Mouse (Mus musculus) mature B cell (primary cell): Measurements from ENCODE around the gene Cfap46.
"Not testable (repeated sequence)": the region's sequence is repeated elsewhere in the genome, so short reads cannot be mapped to it uniquely, and the experiment has no call there.

ENCODE experiments used
- in situ Hi-C: fragments of 300-500 bp; cut with MboI; formaldehyde crosslinking; loops from 2 replicates; pipeline ENCODE4 v1.14.3; 2019

Cfap46 gene

GRCm38 (mm10) chr7:139663318-139663717 is 20.3 kb downstream of the Cfap46 start:
- in situ Hi-C loops: no loop called here

GRCm38 (mm10) chr7:139659901-139660300 is 23.7 kb downstream of the Cfap46 start:
- in situ Hi-C loops: not testable (repeated sequence)

DNA sequence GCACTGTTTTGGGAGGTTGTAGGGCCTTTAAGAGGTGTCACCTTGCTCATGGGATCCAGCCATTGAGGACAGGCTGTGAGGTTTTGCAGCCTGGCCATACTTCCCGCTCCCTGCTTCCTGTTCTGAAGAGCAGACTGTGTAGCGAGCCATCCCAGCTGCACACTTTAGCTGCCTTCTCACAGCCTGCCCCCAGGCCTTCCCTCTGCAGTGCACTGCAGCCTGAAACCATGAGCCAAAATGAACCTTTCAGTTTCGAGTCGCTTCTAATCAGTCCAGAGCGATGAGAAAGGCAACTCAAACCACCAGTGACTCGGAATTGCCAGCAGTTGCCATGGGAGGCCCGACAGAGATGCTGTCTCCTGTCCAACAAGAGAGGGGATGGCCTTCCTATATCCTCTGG is 33.9 kb downstream of the Cfap46 start:
- in situ Hi-C loops: no loop called here

DNA sequence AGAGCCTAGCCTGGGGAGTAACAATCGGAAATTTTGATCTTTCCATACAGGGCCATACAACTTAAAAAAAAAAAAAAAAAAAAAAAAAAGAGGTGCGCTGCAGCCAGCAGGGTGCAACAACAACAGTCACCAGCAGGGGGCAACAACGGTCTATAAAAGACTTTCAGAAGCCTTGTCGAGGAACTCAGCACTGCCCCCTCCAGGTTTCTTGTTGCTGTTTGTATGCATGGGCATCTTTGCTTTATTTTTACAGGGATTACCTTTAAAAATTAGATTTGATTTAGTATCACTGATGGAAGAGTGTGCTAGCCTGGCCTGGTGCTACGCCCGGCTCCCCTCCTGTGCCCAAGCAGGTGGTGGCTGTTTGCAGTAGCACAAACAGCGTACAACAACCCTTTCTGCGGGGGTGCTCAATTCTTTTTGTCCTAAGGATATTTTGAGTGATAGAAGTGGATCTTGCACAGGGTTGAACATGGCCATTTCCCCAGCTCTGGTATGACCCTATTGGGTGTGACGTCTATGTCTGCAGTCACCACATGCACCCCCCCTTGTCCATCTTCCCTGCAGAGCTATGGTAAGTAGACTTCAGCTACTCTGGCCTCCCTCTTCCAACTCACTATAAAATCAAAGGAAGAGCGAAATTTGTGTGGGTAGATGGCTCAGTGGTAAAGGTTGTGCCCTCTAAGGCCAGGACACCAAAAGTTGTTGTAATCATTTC is 35.4 kb downstream of the Cfap46 start:
- in situ Hi-C loops: no loop called here

- in situ Hi-C loops: no loop called here
Measured at GRCm38 (mm10) chr7:139633393-139633792, 50.2 kb downstream of the Cfap46 start.

GRCm38 (mm10) chr7:139625156-139625555 is 58.5 kb downstream of the Cfap46 start:
- in situ Hi-C loops: no loop called here

DNA sequence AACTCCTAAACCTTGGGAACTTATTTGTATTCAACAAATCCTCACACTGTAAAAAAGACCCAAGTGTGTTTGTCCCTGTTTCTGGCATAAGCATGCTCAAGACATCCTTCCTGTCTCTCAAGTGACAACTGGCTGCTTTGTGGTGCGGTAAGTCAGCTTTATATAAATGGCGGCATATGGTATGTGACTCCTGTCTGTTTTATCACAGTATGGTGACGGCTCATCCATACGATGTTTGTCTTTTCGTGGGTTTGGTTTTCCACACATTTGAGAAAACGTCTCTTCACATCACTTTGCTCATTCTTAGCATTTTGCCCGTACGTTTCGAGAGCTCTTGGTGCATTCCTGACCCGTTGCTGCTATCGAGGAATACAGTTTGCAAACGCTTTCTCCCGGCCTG is 61.0 kb downstream of the Cfap46 start:
- in situ Hi-C loops: no loop called here

- in situ Hi-C loops: no loop called here
Measured at GRCm38 (mm10) chr7:139615767-139616766, 67.5 kb downstream of the Cfap46 start.

GRCm38 (mm10) chr7:139610328-139610727 is 73.3 kb downstream of the Cfap46 start:
- in situ Hi-C loops: no loop called here

DNA sequence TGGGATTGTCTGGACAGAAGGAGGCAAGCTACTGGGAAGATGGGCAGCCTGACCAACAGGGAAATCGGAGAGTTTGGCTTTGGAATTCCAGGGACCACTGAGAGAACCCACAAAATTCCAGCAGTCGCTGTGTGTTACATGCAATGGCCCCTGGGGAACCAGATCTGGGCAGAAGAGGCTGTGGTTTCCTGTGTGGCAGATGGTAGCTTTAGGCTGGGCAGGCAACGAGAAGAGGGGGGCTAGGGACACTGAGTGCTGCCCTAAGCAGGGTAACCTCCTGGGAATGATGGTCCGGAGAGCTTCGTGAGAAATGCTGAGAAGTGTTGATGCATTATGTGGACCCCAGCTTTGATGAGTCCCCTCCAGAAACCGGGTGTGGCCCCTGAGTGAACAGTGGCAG is 87.8 kb downstream of the Cfap46 start:
- in situ Hi-C loops: no loop called here

GRCm38 (mm10) chr7:139595311-139595710 is 88.3 kb downstream of the Cfap46 start:
- in situ Hi-C loops: no loop called here

- in situ Hi-C loops: no loop called here
Measured at GRCm38 (mm10) chr7:139591311-139591710, 92.3 kb downstream of the Cfap46 start.

- in situ Hi-C loops: no loop called here
Measured at GRCm38 (mm10) chr7:139590302-139590701, 93.3 kb downstream of the Cfap46 start.

DNA sequence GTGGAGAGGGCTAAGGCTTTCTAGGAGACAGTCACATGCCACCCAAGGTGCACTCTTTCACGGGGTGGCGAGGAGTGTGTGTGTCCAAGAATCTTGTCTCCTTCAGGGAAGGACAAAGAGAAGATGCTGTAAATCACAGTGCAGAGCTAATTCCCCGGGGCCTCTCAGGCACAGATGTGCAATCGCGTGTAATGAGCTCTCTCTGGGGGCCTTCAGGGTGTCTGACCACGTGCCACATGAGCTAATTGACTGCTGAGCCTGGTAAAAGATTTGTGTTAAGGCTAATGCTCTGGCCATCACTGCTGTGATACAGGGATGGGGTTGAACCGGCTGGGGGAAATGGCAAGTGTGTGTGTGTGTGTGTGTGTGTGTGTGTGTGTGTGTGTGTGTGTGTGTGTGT is 95.7 kb downstream of the Cfap46 start:
- in situ Hi-C loops: no loop called here

DNA sequence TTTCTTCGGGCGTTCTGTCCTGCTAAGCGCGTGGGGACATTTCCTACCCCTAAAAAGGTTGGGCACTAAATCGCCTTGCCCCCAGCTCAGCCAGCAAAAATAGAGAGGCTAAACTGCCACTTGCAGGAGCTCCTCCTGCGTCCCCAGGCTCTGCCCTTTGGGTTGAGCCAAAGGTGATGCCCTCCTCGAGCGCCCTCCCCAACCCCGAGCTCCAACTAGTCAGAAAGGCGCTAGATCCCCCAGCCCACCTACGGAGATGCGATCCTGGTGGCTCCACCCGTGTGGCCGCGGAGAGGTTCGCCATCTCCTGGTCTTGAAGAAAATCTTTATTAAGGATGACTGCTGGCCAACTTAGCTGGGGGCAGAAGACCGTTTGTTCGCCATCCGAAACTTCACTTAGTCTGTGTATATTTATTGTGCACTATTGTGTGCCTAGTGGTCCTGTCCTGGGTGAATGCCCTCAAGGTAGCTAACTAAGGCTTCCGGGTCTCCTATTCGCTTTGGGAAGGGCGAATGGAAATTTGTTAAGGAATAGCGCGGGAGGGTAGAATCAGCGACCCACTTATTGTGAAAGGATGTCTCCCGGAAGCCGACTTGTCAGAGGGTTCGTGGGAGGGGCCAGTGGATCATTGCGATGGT is 98.3 kb downstream of the Cfap46 start:
- in situ Hi-C loops: no loop called here

- in situ Hi-C loops: no loop called here
Measured at GRCm38 (mm10) chr7:139584221-139585175, 99.1 kb downstream of the Cfap46 start.

DNA sequence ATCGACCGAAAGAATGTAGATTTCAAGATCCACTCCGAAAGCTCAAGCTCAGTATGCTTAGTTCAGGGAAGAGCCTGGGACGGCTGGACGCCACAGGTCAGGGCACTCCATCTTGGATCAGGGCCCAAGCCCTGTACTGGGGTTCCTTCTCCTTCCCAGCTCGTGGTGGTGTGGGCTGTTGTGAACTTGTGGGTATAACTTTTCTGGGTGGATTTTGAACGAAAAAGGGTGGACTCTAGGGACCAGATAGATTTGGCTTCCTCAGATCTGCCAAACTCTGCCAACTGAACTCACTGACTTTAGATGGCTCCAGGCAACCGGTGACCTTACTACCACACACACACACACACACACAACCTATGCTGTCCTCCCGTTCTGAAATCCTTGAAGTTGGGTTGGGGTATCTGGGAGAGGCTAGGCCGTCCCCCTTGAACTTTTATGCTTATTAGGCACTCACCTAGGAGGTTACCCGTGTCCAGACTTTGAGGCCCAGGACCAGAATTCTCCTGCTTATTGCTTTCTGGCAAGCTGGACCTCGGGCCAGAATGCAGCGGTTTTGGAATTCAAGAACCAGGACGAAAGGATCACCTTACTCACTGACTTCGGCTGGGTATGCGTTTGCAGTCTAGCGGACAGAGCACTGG is 100.4 kb downstream of the Cfap46 start:
- in situ Hi-C loops: no loop called here

GRCm38 (mm10) chr7:139582595-139582994 is 101.0 kb downstream of the Cfap46 start, which contains the start of gene Nkx6-2:
TSS of gene Nkx6-2 (minus strand) at chr7:139582797.
- in situ Hi-C loops: no loop called here

DNA sequence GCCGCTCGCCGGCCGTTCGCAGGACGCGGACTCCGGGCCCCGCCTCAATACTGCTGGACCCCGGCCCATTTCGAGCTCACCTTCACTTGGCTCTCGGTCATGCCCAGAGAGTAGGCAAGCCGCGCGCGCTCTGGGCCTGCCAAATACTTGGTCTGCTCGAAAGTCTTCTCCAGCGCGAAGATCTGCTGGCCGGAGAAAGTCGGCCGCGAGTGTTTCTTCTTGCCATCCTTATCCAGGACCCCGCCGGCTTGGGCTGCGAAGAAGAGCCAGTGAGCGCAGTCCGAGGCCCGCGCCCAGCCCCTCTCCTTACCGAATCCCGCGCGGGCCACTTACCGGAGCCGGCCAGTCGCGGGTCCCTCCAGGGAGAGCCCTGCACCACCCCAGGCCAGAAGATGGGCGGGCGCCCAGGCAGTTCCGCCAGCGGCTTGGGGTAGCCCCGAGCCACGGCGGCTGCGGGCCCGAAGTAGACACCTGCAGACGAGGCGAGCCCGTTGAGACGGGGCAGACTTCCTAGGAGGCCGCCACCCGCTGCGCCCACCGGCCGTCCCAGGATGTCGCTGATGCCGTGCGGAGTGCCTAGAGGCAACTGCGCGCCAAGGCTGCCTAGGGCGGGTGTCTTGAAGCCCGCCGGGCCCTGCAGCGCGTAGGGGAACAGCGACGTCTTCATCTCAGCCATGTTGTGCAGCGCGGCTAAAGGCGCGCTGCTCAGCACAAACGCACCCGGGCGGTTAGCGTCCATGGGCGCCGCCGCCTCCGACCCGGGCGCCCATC is 101.6 kb downstream of the Cfap46 start:
- in situ Hi-C loops: no loop called here
